10 mouse cellular contexts compared by ENCODE assay signal in the genomic region with DNA sequence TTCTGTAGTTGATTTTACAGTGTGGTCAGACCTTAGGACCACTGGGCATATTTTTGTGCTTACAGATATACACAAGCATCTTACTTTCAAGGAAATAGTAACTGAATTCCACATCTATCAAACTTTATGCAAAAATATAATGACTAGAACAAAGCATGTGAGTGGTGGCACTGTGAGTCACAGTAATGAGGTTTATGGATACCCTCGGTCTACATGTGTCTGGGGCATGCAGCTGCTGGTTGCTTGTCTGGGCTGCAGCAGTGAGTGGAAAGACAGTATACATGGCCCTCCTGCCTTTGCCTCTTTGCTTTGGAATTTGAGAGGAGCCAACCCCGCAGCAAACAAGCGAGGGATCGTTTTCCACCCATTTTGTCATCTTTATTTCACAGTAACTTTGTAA. TPM values are rescaled to one million over a fixed set of nuclear protein-coding genes. Genes with fewer than 3 reads are reported as not detected.
DNase-seq lines count a peak whose midpoint lies in the region; ATAC-seq and TF ChIP-seq lines count a peak whose summit lies in the region.
"Had no signal": no experiment of that assay in that cellular context is flagged by ENCODE, and none has a peak within 500 bp of the region (broad histone marks: within the 10 kb centered on the region; RNA-seq: fewer than 3 reads in every experiment).

No protein-coding gene starts in this region.

- H3K36me3 ChIP-seq in hindbrain, embryonic 13.5 days, result no peaks in the 10 kb centered on the region
- H3K36me3 ChIP-seq in midbrain, embryonic 14.5 days (ENCODE audit: control insufficient read depth, insufficient read depth, low read length), result no peaks in the 10 kb centered on the region
- H3K36me3 ChIP-seq in lung, postnatal 0 days (ENCODE audit: insufficient read depth, low read length), result no peaks in the 10 kb centered on the region
- H3K36me3 ChIP-seq: heart, embryonic 12.5 days; stomach, embryonic 15.5 days had no signal

- no peaks in the 10 kb centered on the region for H3K27me3 ChIP-seq in hindbrain, embryonic 13.5 days
- no peaks in the 10 kb centered on the region for H3K27me3 ChIP-seq in midbrain, embryonic 14.5 days (ENCODE audit: control insufficient read depth, insufficient read depth, low read length)
- H3K27me3 ChIP-seq in lung, postnatal 0 days (replicated peaks; ENCODE audit: insufficient read depth, low read length), result no peaks in the 10 kb centered on the region
- H3K27me3 ChIP-seq: heart, embryonic 12.5 days; stomach, embryonic 15.5 days had no signal

- peaks cover 9% of the 10 kb centered on the region for H3K4me1 ChIP-seq in hindbrain, embryonic 13.5 days (replicated peaks)
- H3K4me1 ChIP-seq in midbrain, embryonic 14.5 days (ENCODE audit: control insufficient read depth, insufficient read depth, low read length), result no peaks in the 10 kb centered on the region
- no peaks in the 10 kb centered on the region for H3K4me1 ChIP-seq in lung, postnatal 0 days (ENCODE audit: insufficient read depth, low read depth, low read length)
- H3K4me1 ChIP-seq: heart, embryonic 12.5 days; stomach, embryonic 15.5 days had no signal

- H3K4me2 ChIP-seq in hindbrain, embryonic 13.5 days, result peak overlapping the region; percentile 25; the same call in 1 of the 2 replicates
- H3K4me2 ChIP-seq in midbrain, embryonic 14.5 days (ENCODE audit: low read length), result peak overlapping the region; percentile 13
- H3K4me2 ChIP-seq in lung, postnatal 0 days (replicated peaks; ENCODE audit: low read depth, low read length), result no peak overlapping the region
- H3K4me2 ChIP-seq: heart, embryonic 12.5 days; stomach, embryonic 15.5 days had no signal

- no peaks in the 10 kb centered on the region for H3K9me3 ChIP-seq in hindbrain, embryonic 13.5 days
- H3K9me3 ChIP-seq in midbrain, embryonic 14.5 days (ENCODE audit: control insufficient read depth, low read length), result no peaks in the 10 kb centered on the region
- no peaks in the 10 kb centered on the region for H3K9me3 ChIP-seq in lung, postnatal 0 days (ENCODE audit: low read length)
- H3K9me3 ChIP-seq: heart, embryonic 12.5 days; stomach, embryonic 15.5 days had no signal

- no peak for TF ChIP-seq EP300 in lung, postnatal 0 days (IDR thresholded peaks at IDR 0.05)

- DNase-seq in 3T3-L1 (ENCODE audit: low read depth, low spot score), result peak; percentile 43
- peak; percentile 13 for DNase-seq in NIH3T3 (ENCODE audit: low read depth)
- no peak for DNase-seq in midbrain, embryonic 14.5 days
- DNase-seq in urinary bladder, postnatal 14 days (ENCODE audit: low spot score), result no peak
- no peak for DNase-seq in lung, postnatal 0 days (ENCODE audit: low spot score)
- DNase-seq: right cerebral cortex, postnatal 14 days had no signal

- 0 out of 2 replicates have a peak, but pooled peaks have one; percentile 72 for ATAC-seq in hindbrain, embryonic 13.5 days (ENCODE audit: low FRiP score)
- no peak for ATAC-seq in midbrain, embryonic 14.5 days (ENCODE audit: low FRiP score, low TSS enrichment)
- no peak for ATAC-seq in inflammation-experienced regulatory T-cells, adult 6 months
- no peak for ATAC-seq in lung, postnatal 0 days

- no peak for TF ChIP-seq CTCF in lung, postnatal 0 days (IDR thresholded peaks at IDR 0.05)

- H3K4me3 ChIP-seq in hindbrain, embryonic 13.5 days, result no peak overlapping the region
- H3K4me3 ChIP-seq in midbrain, embryonic 14.5 days (replicated peaks; ENCODE audit: low read depth, low read length), result no peak overlapping the region
- no peak overlapping the region for H3K4me3 ChIP-seq in lung, postnatal 0 days (ENCODE audit: low read depth, low read length)
- H3K4me3 ChIP-seq: heart, embryonic 12.5 days; stomach, embryonic 15.5 days had no signal

- WGBS in hindbrain, embryonic 13.5 days, result 37% methylated on average over 4 of the region's 4 CpGs
- WGBS in midbrain, embryonic 14.5 days, result 27% methylated on average over 4 of the region's 4 CpGs
- 55% methylated on average over 4 of the region's 4 CpGs for WGBS in lung, postnatal 0 days

- H3K27ac ChIP-seq in hindbrain, embryonic 13.5 days, result no peak overlapping the region
- H3K27ac ChIP-seq in midbrain, embryonic 14.5 days (replicated peaks; ENCODE audit: low read depth, low read length), result no peak overlapping the region
- H3K27ac ChIP-seq in lung, postnatal 0 days (ENCODE audit: low read length), result no peak overlapping the region
- H3K27ac ChIP-seq: stomach, embryonic 15.5 days had no signal

- H3K9ac ChIP-seq in hindbrain, embryonic 13.5 days, result peak overlapping the region; percentile 9; the same call in 1 of the 2 replicates
- no peak overlapping the region for H3K9ac ChIP-seq in midbrain, embryonic 14.5 days (replicated peaks; ENCODE audit: low read length)
- H3K9ac ChIP-seq in lung, postnatal 0 days (replicated peaks; ENCODE audit: low read depth), result no peak overlapping the region
- H3K9ac ChIP-seq: heart, embryonic 12.5 days; stomach, embryonic 15.5 days had no signal

RNA-seq across cellular contexts. Expression of a gene that starts 42.3 kb away (rescaled TPM):
- polyA plus RNA-seq in hindbrain, embryonic 13.5 days (2015; fragmentation: Nextera tagmentation; extraction: Ambion mirVana), result 176 and 180 TPM in 2 replicates
- 220 and 249 TPM in 2 replicates for polyA plus RNA-seq in midbrain, embryonic 14.5 days (2014; fragmentation: Nextera tagmentation; extraction: Ambion mirVana)
- 10 to 100 TPM; 63.9 to 72.9 (median 64.9) TPM for polyA plus RNA-seq in inflammation-experienced regulatory T-cells, adult 6 months (2017; shearing (Covaris generic))
- 39.1 and 45.0 TPM in 2 replicates for polyA plus RNA-seq in lung, postnatal 0 days (2015; fragmentation: Nextera tagmentation; extraction: Ambion mirVana)

Comparison
In these comparisons a context has a peak if more than half of its experiments do, and no peak if none do; other contexts are left out.
1. DNase-seq: peak in 3T3-L1 (single experiment) and NIH3T3 (single experiment); none in midbrain, embryonic 14.5 days (single experiment), urinary bladder, postnatal 14 days (single experiment) and lung, postnatal 0 days (single experiment).